19 mouse cellular contexts compared by ENCODE assay signal in genomic region chr11:78702319-78702718, GRCm38 (mm10). TPM values are rescaled to one million over a fixed set of nuclear protein-coding genes. Genes with fewer than 3 reads are reported as not detected.
DNase-seq lines count a peak whose midpoint lies in the region; ATAC-seq and TF ChIP-seq lines count a peak whose summit lies in the region.
"Had no signal": no experiment of that assay in that cellular context is flagged by ENCODE, and none has a peak within 500 bp of the region (broad histone marks: within the 10 kb centered on the region; RNA-seq: fewer than 3 reads in every experiment).

No protein-coding gene starts in this region.

- ATAC-seq in kidney, postnatal 0 days (replicated peaks; ENCODE audit: low FRiP score, low read depth) = no peak
- ATAC-seq in megakaryocyte, adult 5-6 weeks (ENCODE audit: poor library complexity, severe bottlenecking) = no peak
- ATAC-seq: forebrain, embryonic 16.5 days; intestine, embryonic 16.5 days had no signal

- WGBS in kidney, postnatal 0 days = 59% methylated on average over 3 of the region's 3 CpGs

- H3K4me3 ChIP-seq in kidney, postnatal 0 days (replicated peaks; ENCODE audit: low read depth, low read length) = no peak overlapping the region
- H3K4me3 ChIP-seq in megakaryocyte, embryonic 14.5 days (replicated peaks) = peak overlapping the region; percentile 73
- H3K4me3 ChIP-seq: embryonic facial prominence, embryonic 12.5 days; midbrain, embryonic 12.5 days; stomach, embryonic 15.5 days had no signal

- no peaks in the 10 kb centered on the region for H3K27me3 ChIP-seq in kidney, postnatal 0 days (ENCODE audit: insufficient read depth, low read length)
- no peaks in the 10 kb centered on the region for H3K27me3 ChIP-seq in megakaryocyte, embryonic 14.5 days (replicated peaks)
- H3K27me3 ChIP-seq: embryonic facial prominence, embryonic 12.5 days; midbrain, embryonic 12.5 days; stomach, embryonic 15.5 days had no signal

- H3K9ac ChIP-seq in kidney, postnatal 0 days (ENCODE audit: low read depth, low read length) = no peak overlapping the region
- H3K9ac ChIP-seq: embryonic facial prominence, embryonic 12.5 days; hindbrain, embryonic 14.5 days; midbrain, embryonic 12.5 days; stomach, embryonic 15.5 days had no signal

- H3K9me3 ChIP-seq in kidney, postnatal 0 days (replicated peaks; ENCODE audit: low read length) = no peaks in the 10 kb centered on the region
- no peaks in the 10 kb centered on the region for H3K9me3 ChIP-seq in megakaryocyte, embryonic 14.5 days
- H3K9me3 ChIP-seq: embryonic facial prominence, embryonic 12.5 days; midbrain, embryonic 12.5 days; stomach, embryonic 15.5 days had no signal

- DNase-seq in frontal cortex, adult 2 months (ENCODE audit: extremely low spot score in 1 of 2, low spot score in 1 of 2) = peak; percentile 33 to 76
- no peak for DNase-seq in frontal cortex, postnatal 25 days (ENCODE audit: low spot score in 2 of 2)
- peak; percentile 43 for DNase-seq in kidney, postnatal 0 days (ENCODE audit: low spot score)
- no peak for DNase-seq in kidney, postnatal 14 days
- peak; percentile 34 for DNase-seq in right cerebral cortex, postnatal 25 days
- DNase-seq in liver = no peak
- DNase-seq: adrenal gland, postnatal 14 days; cerebellum, adult 2 months; gastrocnemius, postnatal 36 days had no signal

- TF ChIP-seq CTCF in kidney, postnatal 0 days (IDR thresholded peaks at IDR 0.05; ENCODE audit: low read depth) = no peak

- H3K4me2 ChIP-seq in kidney, postnatal 0 days (ENCODE audit: low read length) = no peak overlapping the region
- H3K4me2 ChIP-seq: embryonic facial prominence, embryonic 12.5 days; heart, embryonic 11.5 days; hindbrain, embryonic 14.5 days; liver, embryonic 11.5 days; midbrain, embryonic 12.5 days; stomach, embryonic 15.5 days had no signal

- H3K4me1 ChIP-seq in kidney, postnatal 0 days (replicated peaks; ENCODE audit: insufficient read depth, low read length) = no peaks in the 10 kb centered on the region
- peaks cover 67% of the 10 kb centered on the region for H3K4me1 ChIP-seq in megakaryocyte, embryonic 14.5 days
- H3K4me1 ChIP-seq: embryonic facial prominence, embryonic 12.5 days; midbrain, embryonic 12.5 days; stomach, embryonic 15.5 days had no signal

- no peaks in the 10 kb centered on the region for H3K36me3 ChIP-seq in kidney, postnatal 0 days (ENCODE audit: insufficient read depth, low read length)
- H3K36me3 ChIP-seq in megakaryocyte, embryonic 14.5 days (replicated peaks; ENCODE audit: low read length) = no peaks in the 10 kb centered on the region
- H3K36me3 ChIP-seq: embryonic facial prominence, embryonic 12.5 days; midbrain, embryonic 12.5 days; stomach, embryonic 15.5 days had no signal

- H3K27ac ChIP-seq in kidney, postnatal 0 days = no peak overlapping the region
- H3K27ac ChIP-seq: embryonic facial prominence, embryonic 12.5 days; hindbrain, embryonic 14.5 days; midbrain, embryonic 12.5 days; stomach, embryonic 15.5 days had no signal

RNA-seq across cellular contexts. Expression of gene Nlk, which starts 5.1 kb away (rescaled TPM):
- polyA plus RNA-seq in frontal cortex, adult 2 months (2012; rRNA removed) = 55.9 and 58.6 TPM in 2 replicates
- 19.2 and 20.8 TPM in 2 replicates for polyA plus RNA-seq in kidney, postnatal 0 days (2015; fragmentation: Nextera tagmentation; extraction: Ambion mirVana)
- 18.4 and 67.9 TPM in 2 replicates for polyA plus RNA-seq in megakaryocyte, embryonic 14.5 days (2012; ENCODE audit: insufficient read depth, low replicate concordance)
- total RNA-seq in megakaryocyte, adult 5-6 weeks (2015) = 13.9 and 14.0 TPM in 2 replicates
- 22.2 and 29.6 TPM in 2 replicates for total RNA-seq in megakaryocyte, adult 5-6 weeks (2017)

RNA-seq across cellular contexts. Expression of gene Ccnq, which starts 49.2 kb away (rescaled TPM):
- polyA plus RNA-seq in frontal cortex, adult 2 months (2012; rRNA removed) = 28.8 and 34.8 TPM in 2 replicates
- polyA plus RNA-seq in kidney, postnatal 0 days (2015; fragmentation: Nextera tagmentation; extraction: Ambion mirVana) = 53.6 and 55.8 TPM in 2 replicates
- polyA plus RNA-seq in megakaryocyte, embryonic 14.5 days (2012; ENCODE audit: insufficient read depth, low replicate concordance) = 17.5 and 51.3 TPM in 2 replicates
- total RNA-seq in megakaryocyte, adult 5-6 weeks (2015) = 21.3 and 25.6 TPM in 2 replicates
- 15.1 and 22.5 TPM in 2 replicates for total RNA-seq in megakaryocyte, adult 5-6 weeks (2017)

Comparison
In these comparisons a context has a peak if more than half of its experiments do, and no peak if none do; other contexts are left out.
1. DNase-seq: peak in frontal cortex, adult 2 months (2 of 2), kidney, postnatal 0 days (single experiment) and right cerebral cortex, postnatal 25 days (single experiment); none in frontal cortex, postnatal 25 days (0 of 2), kidney, postnatal 14 days (single experiment) and liver (single experiment).